In genomic region chr8:99415076-99415965, GRCm38 (mm10) we compare ENCODE assay signal across 8 mouse cellular contexts. TPM values are rescaled to one million over a fixed set of nuclear protein-coding genes. Genes with fewer than 3 reads are reported as not detected.
DNase-seq lines count a peak whose midpoint lies in the region; ATAC-seq and TF ChIP-seq lines count a peak whose summit lies in the region.

No protein-coding gene starts in this region.

- TF ChIP-seq CTCF in cerebellum, adult 2 months (IDR thresholded peaks at IDR 0.05; ENCODE audit: borderline replicate concordance, insufficient read depth, low read depth, low read length), result no peak
- peak; percentile 38; the same call in 1 of the 2 replicates for TF ChIP-seq CTCF in forebrain, postnatal 0 days (IDR thresholded peaks at IDR 0.05; ENCODE audit: low read depth)
- TF ChIP-seq CTCF in layer of hippocampus, adult 2 months (conservative IDR thresholded peaks at IDR 0.05), result no peak

- DNase-seq in heart, adult 8-10 months (ENCODE audit: low spot score), result no peak
- DNase-seq in cerebellum, adult 2 months, result peak; percentile 76 to 82
- peak; percentile 74 for DNase-seq in forebrain, postnatal 0 days
- peak; percentile 26 to 36 for DNase-seq in layer of hippocampus, adult 2 months (ENCODE audit: low spot score in 2 of 2)
- peak; percentile 73 for DNase-seq in midbrain, embryonic 14.5 days
- no peak for DNase-seq in yolk sac, embryonic 10.5 days (ENCODE audit: low spot score)
- no peak for DNase-seq in adrenal gland, postnatal 36 days

- peak overlapping the region; percentile 93 for H3K4me2 ChIP-seq in heart, embryonic 11.5 days
- peak overlapping the region; percentile 85 for H3K4me2 ChIP-seq in forebrain, postnatal 0 days (ENCODE audit: low read depth)
- peak overlapping the region; percentile 93 for H3K4me2 ChIP-seq in midbrain, embryonic 14.5 days (ENCODE audit: low read length)

- no peaks in the 10 kb centered on the region for H3K4me1 ChIP-seq in heart, embryonic 11.5 days (ENCODE audit: control insufficient read depth, insufficient read depth, low read length)
- peaks cover 2% of the 10 kb centered on the region; the same call in 1 of the 2 replicates for H3K4me1 ChIP-seq in cerebellum, adult 2 months (ENCODE audit: control insufficient read depth, insufficient read depth, low read length)
- H3K4me1 ChIP-seq in forebrain, postnatal 0 days (ENCODE audit: insufficient read depth), result no peaks in the 10 kb centered on the region
- H3K4me1 ChIP-seq in midbrain, embryonic 14.5 days (ENCODE audit: control insufficient read depth, insufficient read depth, low read length), result peaks cover 13% of the 10 kb centered on the region; the same call in 1 of the 2 replicates

- H3K9ac ChIP-seq in heart, embryonic 11.5 days (ENCODE audit: low read depth, low read length), result 0 out of 2 replicates have a peak overlapping the region, but pooled peaks have one; percentile 16
- H3K9ac ChIP-seq in forebrain, postnatal 0 days, result peak overlapping the region; percentile 65
- peak overlapping the region; percentile 71 for H3K9ac ChIP-seq in midbrain, embryonic 14.5 days (replicated peaks; ENCODE audit: low read length)

- H3K4me3 ChIP-seq in heart, embryonic 11.5 days (ENCODE audit: low read depth, low read length), result peak overlapping the region; percentile 58
- H3K4me3 ChIP-seq in cerebellum, adult 2 months (replicated peaks; ENCODE audit: insufficient read depth, low read depth, low read length), result peak overlapping the region; percentile 82
- peak overlapping the region; percentile 72 for H3K4me3 ChIP-seq in forebrain, postnatal 0 days (ENCODE audit: low read depth, low read length)
- H3K4me3 ChIP-seq in layer of hippocampus, adult 2 months, result peak overlapping the region; percentile 76
- peak overlapping the region; percentile 68 for H3K4me3 ChIP-seq in midbrain, embryonic 14.5 days (replicated peaks; ENCODE audit: low read depth, low read length)

- H3K27me3 ChIP-seq in heart, embryonic 11.5 days (ENCODE audit: control insufficient read depth, insufficient read depth, low read length), result peaks cover 49% of the 10 kb centered on the region
- no peaks in the 10 kb centered on the region for H3K27me3 ChIP-seq in cerebellum, adult 2 months (ENCODE audit: control insufficient read depth, insufficient read depth, low read length)
- H3K27me3 ChIP-seq in forebrain, postnatal 0 days (ENCODE audit: insufficient read depth, low read length), result no peaks in the 10 kb centered on the region
- no peaks in the 10 kb centered on the region for H3K27me3 ChIP-seq in midbrain, embryonic 14.5 days (ENCODE audit: control insufficient read depth, insufficient read depth, low read length)

- H3K36me3 ChIP-seq in heart, embryonic 11.5 days (ENCODE audit: control insufficient read depth, insufficient read depth, low read length), result no peaks in the 10 kb centered on the region
- H3K36me3 ChIP-seq in forebrain, postnatal 0 days (ENCODE audit: insufficient read depth), result no peaks in the 10 kb centered on the region
- H3K36me3 ChIP-seq in midbrain, embryonic 14.5 days (ENCODE audit: control insufficient read depth, insufficient read depth, low read length), result no peaks in the 10 kb centered on the region

- WGBS in heart, embryonic 11.5 days (ENCODE audit: insufficient replicate concordance), result 1% methylated on average over 48 of the region's 48 CpGs
- WGBS in cerebellum, adult 2 months, result under 1% methylated on average over 48 of the region's 48 CpGs
- WGBS in forebrain, postnatal 0 days, result 2% methylated on average over 48 of the region's 48 CpGs
- WGBS in midbrain, embryonic 14.5 days, result under 1% methylated on average over 48 of the region's 48 CpGs

- no peak for TF ChIP-seq POLR2A in cerebellum, adult 2 months (IDR thresholded peaks at IDR 0.05; ENCODE audit: borderline replicate concordance, insufficient read depth, low read length)

- peak; percentile 51; the same call in 1 of the 2 replicates for ATAC-seq in heart, embryonic 11.5 days (replicated peaks; ENCODE audit: insufficient number of reproducible peaks, low FRiP score, low TSS enrichment)
- peak; percentile 34 for ATAC-seq in forebrain, postnatal 0 days
- ATAC-seq in midbrain, embryonic 14.5 days (ENCODE audit: low FRiP score, low TSS enrichment), result peak; percentile 40; the same call in 1 of the 2 replicates

- H3K9me3 ChIP-seq in heart, embryonic 11.5 days (replicated peaks; ENCODE audit: control insufficient read depth, low read length), result no peaks in the 10 kb centered on the region
- H3K9me3 ChIP-seq in forebrain, postnatal 0 days (ENCODE audit: low read length), result no peaks in the 10 kb centered on the region
- H3K9me3 ChIP-seq in midbrain, embryonic 14.5 days (ENCODE audit: control insufficient read depth, low read length), result no peaks in the 10 kb centered on the region

- H3K27ac ChIP-seq in heart, embryonic 11.5 days (ENCODE audit: low read depth, low read length), result no peak overlapping the region
- H3K27ac ChIP-seq in cerebellum, adult 2 months (ENCODE audit: insufficient read depth, low read length), result peak overlapping the region; percentile 75
- peak overlapping the region; percentile 80 for H3K27ac ChIP-seq in forebrain, postnatal 0 days (ENCODE audit: low read depth, low read length)
- peak overlapping the region; percentile 92 for H3K27ac ChIP-seq in layer of hippocampus, adult 2 months
- peak overlapping the region; percentile 82 for H3K27ac ChIP-seq in midbrain, embryonic 14.5 days (replicated peaks; ENCODE audit: low read depth, low read length)

RNA-seq across cellular contexts. Expression of gene Cdh8, which starts 0.9 kb away (rescaled TPM):
- polyA plus RNA-seq in heart, embryonic 11.5 days (2014; fragmentation: Nextera tagmentation; extraction: Ambion mirVana), result 0.90 and 0.94 TPM in 2 replicates
- total RNA-seq in heart, adult 8-10 months (2022), result 1 to 10 TPM in 2 of 4 experiments, under 1 TPM in 2; 0.34 to 1.3 (median 0.72) TPM
- 22.9 and 23.7 TPM in 2 replicates for polyA plus RNA-seq in cerebellum, adult 2 months (2012; rRNA removed)
- 111 and 115 TPM in 2 replicates for total RNA-seq in forebrain, postnatal 0 days (2014; rRNA removed)
- 40.1 and 63.1 TPM in 2 replicates for polyA plus RNA-seq in forebrain, postnatal 0 days (2015; fragmentation: Nextera tagmentation; extraction: Ambion mirVana)
- total RNA-seq in layer of hippocampus, adult 2 months (2021), result 10 to 100 TPM; 82.9 to 90.8 TPM
- polyA plus RNA-seq in midbrain, embryonic 14.5 days (2014; fragmentation: Nextera tagmentation; extraction: Ambion mirVana), result 48.1 and 60.4 TPM in 2 replicates
- not detected for total RNA-seq in adrenal gland, postnatal 36 days (2021)

Comparison
In these comparisons a context has a peak if more than half of its experiments do, and no peak if none do; other contexts are left out.
1. H3K9ac ChIP-seq: peak in every context shown above with its lines; median percentile 71 in midbrain, embryonic 14.5 days; 65 in forebrain, postnatal 0 days; 16 in heart, embryonic 11.5 days.
2. DNase-seq: peak in cerebellum, adult 2 months (2 of 2), forebrain, postnatal 0 days (single experiment), layer of hippocampus, adult 2 months (2 of 2) and midbrain, embryonic 14.5 days (single experiment); none in heart, adult 8-10 months (single experiment), yolk sac, embryonic 10.5 days (single experiment) and adrenal gland, postnatal 36 days (0 of 2).
3. RNA of gene Cdh8, which starts 0.9 kb away (total RNA-seq): 111 to 115 TPM in forebrain, postnatal 0 days and 82.9 to 90.8 TPM in layer of hippocampus, adult 2 months; 0.34 to 1.3 TPM in heart, adult 8-10 months and not detected in adrenal gland, postnatal 36 days; every median in the first group is over 10 times any median in the second.
4. Peak in every context shown above with its lines, with median percentiles within 50 percentile points of each other: ATAC-seq, H3K4me2 ChIP-seq and H3K4me3 ChIP-seq.